Mouse (Mus musculus) CH12F3 (cell line): ENCODE data around the gene Tnmd.

ENCODE experiments used
- in situ Hi-C: fragments of 300-500 bp; cut with MboI; formaldehyde crosslinking; loops from 2 replicates; pipeline ENCODE4 v1.14.3; 2020; ENCODE audit warnings: low sequenced_read_pairs

The Tnmd gene

DNA sequence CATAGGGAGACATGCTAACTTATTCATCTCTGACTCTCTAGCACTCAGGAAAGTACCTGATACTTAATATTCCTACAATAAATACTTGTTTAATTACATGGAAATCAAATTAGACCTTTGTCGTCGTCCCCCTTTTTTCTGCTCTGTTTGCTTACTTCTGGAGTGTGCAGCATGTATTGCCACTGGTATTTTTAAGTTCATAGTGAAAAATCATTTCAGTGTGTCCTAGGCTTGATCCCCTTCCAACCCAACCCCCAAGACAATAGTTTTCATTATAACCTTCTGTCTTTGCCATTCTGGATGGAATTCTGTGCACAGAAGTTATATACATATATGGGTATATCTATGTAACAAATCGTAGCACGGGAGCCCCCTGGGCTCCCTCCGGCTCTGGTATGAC lies at the start of gene Tnmd:
Gene Tnmd (plus strand): TSS at position 301 of the 400 bp plus-strand sequence.
- in situ Hi-C loops, result no loop called here

DNA sequence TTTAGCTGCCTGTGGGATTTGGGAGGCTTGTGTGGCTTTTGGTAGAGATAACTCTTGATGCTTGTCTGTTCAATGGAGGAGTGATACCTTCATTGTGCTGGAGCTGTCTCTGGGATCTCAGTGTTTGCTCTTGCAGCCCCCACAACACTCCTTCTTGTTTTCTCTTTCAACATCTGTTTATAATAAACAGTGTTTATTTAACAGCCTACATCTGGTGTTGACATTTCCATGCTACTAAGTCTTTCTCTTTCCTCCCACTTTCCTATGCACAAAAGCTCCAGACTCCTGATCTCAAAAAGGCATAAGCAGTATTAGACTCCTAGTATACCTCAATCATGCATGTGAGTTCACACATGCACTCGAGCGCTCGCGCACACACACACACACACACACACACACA lies 2.9 kb downstream of the Tnmd start:
- in situ Hi-C loops, result no loop called here

DNA sequence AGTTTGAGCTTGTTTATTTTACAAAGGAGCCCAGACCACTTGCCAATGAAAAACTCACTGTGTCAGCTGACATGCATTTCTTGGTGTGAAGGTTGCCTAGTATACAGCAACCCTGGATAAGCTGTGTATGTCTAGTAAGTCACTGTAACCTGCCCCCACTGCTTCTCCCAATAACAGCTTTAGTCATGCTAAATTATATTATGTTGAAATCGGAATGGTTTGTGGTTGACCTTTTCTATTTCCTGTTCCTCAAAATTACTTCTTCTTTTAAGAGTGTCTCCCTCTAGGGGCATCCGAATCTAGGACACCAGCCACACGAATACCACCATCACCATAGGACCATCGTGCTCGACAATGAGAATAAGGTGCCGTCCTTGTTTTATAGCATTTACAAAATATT lies 19.0 kb downstream of the Tnmd start:
- in situ Hi-C loops, result no loop called here

DNA sequence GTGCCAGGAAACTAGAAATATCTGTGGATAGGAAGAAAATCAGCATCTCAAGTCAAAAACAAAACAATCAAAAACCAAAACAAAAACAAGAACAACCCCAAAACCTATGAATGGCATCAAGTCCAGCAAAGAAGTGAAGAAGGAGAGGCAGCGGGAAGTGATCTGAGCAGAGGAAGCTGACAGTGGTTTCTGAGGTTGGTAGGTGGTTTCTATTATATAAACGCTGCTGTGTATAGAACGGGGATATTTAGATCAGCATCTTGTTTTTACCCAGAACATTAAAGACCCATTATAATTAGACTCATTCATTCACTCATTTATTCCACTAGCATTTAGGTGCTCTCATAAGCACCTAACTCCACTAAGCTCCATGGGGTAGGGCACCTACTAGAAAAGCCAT lies 36.5 kb downstream of the Tnmd start:
- in situ Hi-C loops, result no loop called here

DNA sequence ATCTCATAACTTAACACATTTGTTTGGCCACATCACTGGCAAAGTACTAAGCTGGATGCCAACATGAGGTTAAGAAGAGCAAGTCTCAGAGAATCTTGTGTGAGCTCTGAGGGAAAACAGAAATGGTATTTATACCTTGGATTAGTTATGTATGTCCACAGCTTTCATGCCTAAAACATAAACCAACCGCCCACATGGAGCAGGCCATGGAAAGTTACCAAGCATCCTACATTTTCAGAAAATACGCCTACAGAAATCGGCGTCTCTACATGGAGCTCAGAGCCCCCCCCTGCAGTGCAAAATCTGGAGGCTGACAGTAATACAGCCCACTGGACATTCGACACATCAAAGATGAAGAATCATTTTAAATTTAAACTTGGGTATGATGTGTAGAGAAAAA lies 37.3 kb downstream of the Tnmd start:
- in situ Hi-C loops, result no loop called here

DNA sequence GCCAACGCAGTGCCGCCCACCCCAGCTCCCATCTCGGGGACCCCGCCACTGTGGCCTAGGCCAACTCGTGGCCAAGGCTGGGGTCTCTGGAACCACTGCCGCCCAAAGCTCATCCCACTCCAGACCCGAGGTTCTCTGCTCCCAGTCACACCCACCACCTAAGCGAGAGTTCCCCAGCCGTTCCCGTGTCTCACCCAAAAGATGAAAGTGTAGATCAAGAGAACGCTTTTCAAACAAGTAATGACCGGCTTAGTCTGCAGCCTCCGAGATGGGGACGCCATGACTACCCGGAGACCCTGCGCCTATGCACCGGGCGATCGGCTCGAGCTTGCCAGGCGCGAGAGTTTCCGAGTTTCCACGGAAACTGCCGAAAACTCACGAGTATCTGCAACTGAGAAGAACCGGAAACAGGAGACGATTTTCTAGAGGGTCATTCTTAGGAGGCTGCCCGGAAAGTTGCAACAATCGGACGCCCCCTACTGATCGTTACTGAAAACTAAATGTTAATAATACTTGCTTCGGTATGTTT lies 47.3 kb downstream of the Tnmd start, which contains the start of gene Tspan6:
Gene Tspan6 (minus strand): TSS at position 416 of the 529 bp plus-strand sequence.
- in situ Hi-C loops, result no loop called here

DNA sequence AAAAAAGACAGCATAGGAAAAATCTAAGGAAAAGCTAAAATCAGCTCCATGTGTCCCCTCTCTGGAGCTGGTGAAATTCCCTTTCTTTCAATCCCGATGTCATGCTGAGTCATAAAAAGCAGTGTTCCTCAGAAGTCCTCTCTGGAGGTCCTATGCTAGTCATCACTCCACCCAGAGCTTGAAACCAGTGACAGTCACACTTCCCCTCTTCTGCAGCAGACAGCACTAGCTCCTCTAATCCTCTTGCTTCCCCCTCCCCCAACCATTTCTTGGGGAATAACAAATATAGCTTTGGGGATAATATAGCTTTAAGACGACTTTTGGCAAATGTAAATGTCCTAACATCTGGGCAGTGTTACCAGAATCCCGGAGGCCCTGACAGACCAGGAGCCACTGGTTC lies 57.5 kb downstream of the Tnmd start, which contains the start of gene Srpx2:
Gene Srpx2 (plus strand): TSS at position 166 of the 400 bp plus-strand sequence.
- in situ Hi-C loops, result no loop called here

DNA sequence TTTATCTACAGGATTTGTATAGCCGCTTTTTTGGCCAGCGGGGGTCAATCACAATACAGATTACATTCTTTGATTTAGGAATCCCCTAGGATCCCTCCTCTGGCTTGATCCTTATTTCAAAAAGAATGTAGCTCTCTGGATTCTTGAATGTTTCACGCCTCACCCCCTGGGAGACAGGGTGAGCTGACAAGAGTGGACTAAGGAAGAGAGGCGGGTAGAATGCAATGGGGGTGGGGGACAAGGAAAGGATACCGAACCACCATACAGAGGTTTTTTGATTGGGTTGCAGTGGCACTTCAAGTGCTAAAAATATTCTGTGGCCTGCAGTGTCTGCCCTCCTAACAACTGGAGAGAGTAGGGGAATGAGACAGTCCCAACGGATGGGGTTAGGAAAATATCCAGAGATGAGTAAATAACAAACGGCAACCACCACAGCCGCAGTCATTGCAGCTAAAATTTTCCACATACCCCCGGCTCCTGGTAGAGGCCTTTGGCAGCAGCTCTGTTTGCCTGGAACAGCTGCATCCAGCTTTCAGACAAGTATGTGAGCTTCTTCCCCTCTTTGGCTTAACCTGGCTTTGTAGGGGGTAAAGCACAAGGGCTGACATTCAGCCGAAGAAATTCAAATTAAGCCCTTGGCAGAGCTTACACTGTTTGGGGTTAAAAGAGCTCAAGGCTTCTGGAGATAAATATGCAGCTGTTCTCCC lies 60.8 kb downstream of the Tnmd start:
- in situ Hi-C loops, result no loop called here

DNA sequence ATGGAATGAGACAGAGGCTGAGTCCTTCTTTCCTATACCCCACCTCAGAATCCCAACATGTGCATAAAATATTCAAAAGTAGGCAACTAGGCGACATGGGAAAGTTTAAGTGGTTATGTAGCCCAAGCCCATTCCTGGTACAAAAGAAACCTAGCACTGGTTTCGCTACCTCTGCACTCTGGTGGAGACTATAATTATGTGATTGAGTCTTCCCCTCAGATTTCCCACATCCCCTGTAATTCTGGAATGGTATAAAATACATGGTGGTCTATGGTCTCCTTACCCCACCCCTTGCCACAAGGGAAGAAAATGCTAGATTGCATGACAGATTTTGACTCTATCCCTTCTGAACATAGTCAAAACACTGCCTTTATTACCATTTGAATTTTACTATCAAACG lies 62.2 kb downstream of the Tnmd start:
- in situ Hi-C loops, result no loop called here

DNA sequence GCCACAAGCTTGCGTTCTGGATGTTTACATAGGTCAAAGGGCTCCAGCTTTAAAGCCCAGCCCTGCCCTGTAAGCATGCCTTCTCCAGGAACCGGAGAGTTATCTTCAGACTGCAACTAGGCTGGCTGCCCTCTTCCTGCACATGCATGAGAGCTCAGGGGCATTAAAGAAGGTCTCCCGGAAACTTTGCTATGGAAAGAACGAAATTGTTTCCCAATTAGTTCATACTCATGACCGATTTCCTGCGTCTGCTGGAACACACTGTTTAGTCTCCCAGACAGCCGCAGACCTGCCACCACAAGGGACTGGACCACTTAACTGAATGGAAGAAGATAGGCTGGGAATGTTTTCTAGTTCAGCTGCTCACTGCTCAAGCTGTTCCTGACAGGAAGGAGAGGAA lies 63.4 kb downstream of the Tnmd start:
- in situ Hi-C loops, result no loop called here
